Mouse (Mus musculus) megakaryocyte progenitor cell, adult 5-6 weeks (primary cell): ENCODE results near the gene Zp1. TPM values are rescaled to one million over a fixed set of nuclear protein-coding genes. Genes with fewer than 3 reads are reported as not detected.

Source experiments
- ATAC-seq: replicated peaks from 2 replicates; pipeline ENCODE4 v1.8.0; 2016; ENCODE audit warnings: mild to moderate bottlenecking, moderate TSS enrichment, inconsistent platforms; ENCODE audit not compliant: poor library complexity
- total RNA-seq, 2 experiments: library from RNA; stranded (forward) in 1 of 2; stranded (reverse) in 1 of 2; fragments of 157-497, 149-512 nt in 1 of 2; fragments of 200-1000 nt in 1 of 2; gene quantifications; 2 replicates each; pipeline versions ENCODE4 v1.2.3 to v1.2.4; 2015 to 2017

Zp1 gene
- total RNA-seq, 2 experiments from 2014 or later = not detected

GRCm38 (mm10) chr19:10880085-10880974 lies 40.1 kb downstream of the Zp1 start:
- ATAC-seq = peak; percentile 88

- ATAC-seq = no peak
Observed at GRCm38 (mm10) chr19:10878201-10878837, 42.1 kb downstream of the Zp1 start.

GRCm38 (mm10) chr19:10871328-10871961 lies 49.0 kb downstream of the Zp1 start:
- no peak for ATAC-seq

- no peak for ATAC-seq
Observed at GRCm38 (mm10) chr19:10870676-10871075, 49.8 kb downstream of the Zp1 start.

GRCm38 (mm10) chr19:10869886-10870527 lies 50.4 kb downstream of the Zp1 start, which contains the start of gene Tmem132a:
Gene Tmem132a, minus strand, starts transcription at chr19:10869940.
- ATAC-seq = no peak

- ATAC-seq = peak; percentile 76
Observed at GRCm38 (mm10) chr19:10869241-10869885, 51.1 kb downstream of the Zp1 start.

- no peak for ATAC-seq
Observed at GRCm38 (mm10) chr19:10868623-10869141, 51.8 kb downstream of the Zp1 start.

- ATAC-seq = no peak; the same call in 1 of the 2 replicates
Observed at GRCm38 (mm10) chr19:10867946-10868622, 52.3 kb downstream of the Zp1 start.

- ATAC-seq = no peak
Observed at GRCm38 (mm10) chr19:10866351-10866750, 54.1 kb downstream of the Zp1 start.

Other genes with a start within 250 kb of the Zp1 start
- gene Pga5, start 242.6 kb downstream of the Zp1 start, total RNA-seq (2015) = not detected in 2 replicates
- not detected in 2 replicates for gene Pga5, start 242.6 kb downstream of the Zp1 start, total RNA-seq (2017)
- 17.6 and 21.0 TPM in 2 replicates for gene Vps37c, start 231.9 kb downstream of the Zp1 start, total RNA-seq (2015)
- gene Vps37c, start 231.9 kb downstream of the Zp1 start, total RNA-seq (2017) = 14.7 and 15.2 TPM in 2 replicates
- 0.05 TPM in 1 of 2 replicates, not detected in the other for gene Cd5, start 181.6 kb downstream of the Zp1 start, total RNA-seq (2015)
- gene Cd5, start 181.6 kb downstream of the Zp1 start, total RNA-seq (2017) = 0.61 TPM in 1 of 2 replicates, not detected in the other
- 0.46 and 0.69 TPM in 2 replicates for gene Cd6, start 90.6 kb downstream of the Zp1 start, total RNA-seq (2015)
- gene Cd6, start 90.6 kb downstream of the Zp1 start, total RNA-seq (2017) = 1.3 and 1.4 TPM in 2 replicates
- 0.57 and 0.85 TPM in 2 replicates for gene Slc15a3, start 80.9 kb downstream of the Zp1 start, total RNA-seq (2015)
- gene Slc15a3, start 80.9 kb downstream of the Zp1 start, total RNA-seq (2017) = 0.37 and 1.5 TPM in 2 replicates
- 0.17 TPM in 1 of 2 replicates, not detected in the other for gene Tmem132a, start 50.7 kb downstream of the Zp1 start, total RNA-seq (2015)
- 0.30 TPM in 1 of 2 replicates, not detected in the other for gene Tmem132a, start 50.7 kb downstream of the Zp1 start, total RNA-seq (2017)
- 14.9 and 16.5 TPM in 2 replicates for gene Tmem109, start 38.6 kb downstream of the Zp1 start, total RNA-seq (2015)
- 13.2 and 17.8 TPM in 2 replicates for gene Tmem109, start 38.6 kb downstream of the Zp1 start, total RNA-seq (2017)
- gene Prpf19, start 25.4 kb downstream of the Zp1 start, total RNA-seq (2015) = 70.5 and 77.5 TPM in 2 replicates
- gene Prpf19, start 25.4 kb downstream of the Zp1 start, total RNA-seq (2017) = 159 and 191 TPM in 2 replicates
- gene Ptgdr2, start 16.5 kb upstream of the Zp1 start, total RNA-seq (2015) = 0.07 and 0.17 TPM in 2 replicates
- gene Ptgdr2, start 16.5 kb upstream of the Zp1 start, total RNA-seq (2017) = 0.07 TPM in 1 of 2 replicates, not detected in the other
- gene Ccdc86, start 28.6 kb upstream of the Zp1 start, total RNA-seq (2015) = 28.1 and 31.0 TPM in 2 replicates
- gene Ccdc86, start 28.6 kb upstream of the Zp1 start, total RNA-seq (2017) = 17.6 and 20.5 TPM in 2 replicates
- not detected in 2 replicates for gene Ms4a10, start 54.0 kb upstream of the Zp1 start, total RNA-seq (2015)
- gene Ms4a10, start 54.0 kb upstream of the Zp1 start, total RNA-seq (2017) = not detected in 2 replicates
- gene Ms4a15, start 72.6 kb upstream of the Zp1 start, total RNA-seq (2015) = not detected in 2 replicates
- not detected in 2 replicates for gene Ms4a15, start 72.6 kb upstream of the Zp1 start, total RNA-seq (2017)
- not detected in 2 replicates for gene Ms4a18, start 97.4 kb upstream of the Zp1 start, total RNA-seq (2015)
- gene Ms4a18, start 97.4 kb upstream of the Zp1 start, total RNA-seq (2017) = not detected in 2 replicates
- 0.17 TPM in 1 of 2 replicates, not detected in the other for gene Ms4a8a, start 160.5 kb upstream of the Zp1 start, total RNA-seq (2015)
- gene Ms4a8a, start 160.5 kb upstream of the Zp1 start, total RNA-seq (2017) = 1.5 TPM in 1 of 2 replicates, not detected in the other
- gene 1700017D01Rik, start 210.2 kb upstream of the Zp1 start, total RNA-seq (2015) = not detected in 2 replicates
- gene 1700017D01Rik, start 210.2 kb upstream of the Zp1 start, total RNA-seq (2017) = not detected in 2 replicates
- gene 1700025F22Rik, start 244.7 kb upstream of the Zp1 start, total RNA-seq (2015) = not detected in 2 replicates
- not detected in 2 replicates for gene 1700025F22Rik, start 244.7 kb upstream of the Zp1 start, total RNA-seq (2017)